Mouse (Mus musculus) MEL (cell line): Measurements from ENCODE around the gene Gzmm. TPM values are rescaled to one million over a fixed set of nuclear protein-coding genes. Genes with fewer than 3 reads are reported as not detected.

Experiments used
- DNase-seq: peaks from one replicate; pipeline ENCODE4 v3.0.0; 2011; ENCODE audit warnings: low read depth, low spot score
- H3K27ac ChIP-seq: 2 replicates; pipeline ENCODE4 v1.5.1; 2012; ENCODE audit warnings: low read depth, mild to moderate bottlenecking, control low read depth, low read length, moderate library complexity; ENCODE audit not compliant: control insufficient read depth
- H3K27me3 ChIP-seq, 2 experiments: fragments of 150-350 bp in 1 of 2; sonication (generic) in 1 of 2; 2 replicates each; pipeline ENCODE4 v1.6.1; 2012; ENCODE audit warnings: low read length in 2 of 2, mild to moderate bottlenecking in 2 of 2, improper control_type of control experiment in 1 of 2, moderate library complexity in 1 of 2; ENCODE audit not compliant: insufficient read depth in 2 of 2, control insufficient read depth in 1 of 2
- H3K36me3 ChIP-seq, 2 experiments: 2 replicates each; pipeline ENCODE4 v1.6.1; 2012 to 2014; ENCODE audit warnings: low read length in 2 of 2, improper control_type of control experiment in 1 of 2, inconsistent platforms in 1 of 2, mild to moderate bottlenecking in 1 of 2; ENCODE audit not compliant: insufficient read depth in 2 of 2, control insufficient read depth in 1 of 2
- H3K4me1 ChIP-seq, 2 experiments: fragments of 150-350 bp in 1 of 2; sonication (generic) in 1 of 2; 2 replicates each; pipeline ENCODE4 v1.6.1; 2012; ENCODE audit warnings: low read length in 2 of 2, improper control_type of control experiment in 1 of 2, mild to moderate bottlenecking in 1 of 2; ENCODE audit not compliant: insufficient read depth in 2 of 2, control insufficient read depth in 1 of 2
- H3K4me3 ChIP-seq, 2 experiments: fragments of 150-350 bp in 1 of 2; sonication (generic) in 1 of 2; 2 replicates each; pipeline ENCODE4 v1.5.1; 2012; ENCODE audit warnings: low read depth in 2 of 2, low read length in 2 of 2, mild to moderate bottlenecking in 2 of 2, moderate library complexity in 2 of 2, control low read depth in 1 of 2, improper control_type of control experiment in 1 of 2; ENCODE audit not compliant: control insufficient read depth in 1 of 2, insufficient read depth in 1 of 2
- H3K79me2 ChIP-seq: 2 replicates; pipeline ENCODE4 v1.6.1; 2012; ENCODE audit warnings: mild to moderate bottlenecking, low read length, moderate library complexity; ENCODE audit not compliant: control insufficient read depth, poor library complexity, insufficient read depth
- H3K9ac ChIP-seq: 2 replicates; pipeline ENCODE4 v1.6.1; 2012; ENCODE audit warnings: low read depth, mild to moderate bottlenecking, control low read depth, low read length, moderate library complexity; ENCODE audit not compliant: control insufficient read depth, poor library complexity, severe bottlenecking
- H3K9me3 ChIP-seq: fragments of 150-350 bp; sonication (generic); replicated peaks from 2 replicates; pipeline ENCODE4 v1.6.1; 2012; ENCODE audit warnings: mild to moderate bottlenecking, low read length, improper control_type of control experiment, moderate library complexity; ENCODE audit not compliant: insufficient read depth
- CHD1 ChIP-seq: IDR thresholded peaks from 2 replicates; pipeline ENCODE4 v1.6.1; 2012; ENCODE audit warnings: low read depth, mild to moderate bottlenecking, inconsistent platforms, low read length, improper control_type of control experiment
- CTCF ChIP-seq, 3 experiments: IDR thresholded peaks in 2 of 3; conservative IDR thresholded peaks in 1 of 3; 2 replicates each; pipeline ENCODE4 v1.5.1; 2011 to 2012; ENCODE audit warnings: low read length in 3 of 3, low read depth in 2 of 3, mild to moderate bottlenecking in 2 of 3, improper control_type of control experiment in 1 of 3, inconsistent platforms in 1 of 3, mixed read lengths in 1 of 3, moderate library complexity in 1 of 3; ENCODE audit not compliant: control insufficient read depth in 1 of 3, insufficient read depth in 1 of 3, poor library complexity in 1 of 3, severe bottlenecking in 1 of 3
- E2F4 ChIP-seq: IDR thresholded peaks from 2 replicates; pipeline ENCODE4 v1.6.1; 2011; ENCODE audit warnings: low read depth, low read length, improper control_type of control experiment, borderline replicate concordance
- ELF1 ChIP-seq: IDR thresholded peaks from 2 replicates; pipeline ENCODE4 v1.6.1; 2014; ENCODE audit warnings: low read depth, mild to moderate bottlenecking, inconsistent platforms, low read length, improper control_type of control experiment, moderate library complexity
- GABPA ChIP-seq: IDR thresholded peaks from 2 replicates; pipeline ENCODE4 v1.6.1; 2012; ENCODE audit warnings: low read depth, mild to moderate bottlenecking, inconsistent platforms, low read length, improper control_type of control experiment, moderate library complexity
- GATA1 ChIP-seq: IDR thresholded peaks from 2 replicates; pipeline ENCODE4 v1.6.1; 2011; ENCODE audit warnings: low read depth, low read length, improper control_type of control experiment
- HCFC1 ChIP-seq: IDR thresholded peaks from 2 replicates; pipeline ENCODE4 v1.6.1; 2012; ENCODE audit warnings: low read depth, mild to moderate bottlenecking, inconsistent platforms, low read length, improper control_type of control experiment, moderate library complexity
- KAT2A ChIP-seq: conservative IDR thresholded peaks from 2 replicates; pipeline ENCODE4 v1.6.1; 2012; ENCODE audit warnings: low read depth, low read length, improper control_type of control experiment, inconsistent platforms
- MAFK ChIP-seq: IDR thresholded peaks from 2 replicates; pipeline ENCODE4 v1.6.1; 2011; ENCODE audit warnings: low read depth, mild to moderate bottlenecking, low read length, improper control_type of control experiment, borderline replicate concordance
- MAX ChIP-seq: IDR thresholded peaks from 2 replicates; pipeline ENCODE4 v1.6.1; 2011; ENCODE audit warnings: low read length, improper control_type of control experiment
- MAZ ChIP-seq: IDR thresholded peaks from 2 replicates; pipeline ENCODE4 v1.6.1; 2012; ENCODE audit warnings: low read depth, mild to moderate bottlenecking, inconsistent platforms, low read length, improper control_type of control experiment
- MEF2A ChIP-seq: IDR thresholded peaks from 2 replicates; pipeline ENCODE4 v1.6.1; 2014; ENCODE audit warnings: low read depth, mild to moderate bottlenecking, inconsistent platforms, low read length, improper control_type of control experiment; ENCODE audit not compliant: poor library complexity, insufficient replicate concordance, severe bottlenecking; ENCODE audit errors: extremely low read depth
- MXI1 ChIP-seq: IDR thresholded peaks from 2 replicates; pipeline ENCODE4 v1.6.1; 2011; ENCODE audit warnings: mild to moderate bottlenecking, low read depth, low read length, improper control_type of control experiment
- MYB ChIP-seq: IDR thresholded peaks from 2 replicates; pipeline ENCODE4 v1.6.1; 2011; ENCODE audit warnings: mild to moderate bottlenecking, low read depth, low read length, improper control_type of control experiment
- MYC ChIP-seq: IDR thresholded peaks from 2 replicates; pipeline ENCODE4 v1.6.1; 2011; ENCODE audit warnings: low read depth, mild to moderate bottlenecking, low read length, improper control_type of control experiment, moderate library complexity
- NELFE ChIP-seq: IDR thresholded peaks from 2 replicates; pipeline ENCODE4 v1.6.1; 2011; ENCODE audit warnings: low read depth, low read length, improper control_type of control experiment
- POLR2A ChIP-seq, 2 experiments: IDR thresholded peaks; 2 replicates each; pipeline ENCODE4 v1.6.1; 2011 to 2012; ENCODE audit warnings: low read length in 2 of 2, mild to moderate bottlenecking in 2 of 2, control low read depth in 1 of 2, improper control_type of control experiment in 1 of 2, low read depth in 1 of 2, moderate library complexity in 1 of 2; ENCODE audit not compliant: control insufficient read depth in 1 of 2, insufficient read depth in 1 of 2, poor library complexity in 1 of 2
- POLR2AphosphoS2 ChIP-seq: IDR thresholded peaks from 2 replicates; pipeline ENCODE4 v1.6.1; 2011; ENCODE audit warnings: low read length, improper control_type of control experiment
- POLR2AphosphoS5 ChIP-seq: IDR thresholded peaks from 2 replicates; pipeline ENCODE4 v1.6.1; 2012; ENCODE audit warnings: low read depth, borderline replicate concordance, mild to moderate bottlenecking, inconsistent platforms, low read length, moderate library complexity, mixed read lengths
- RCOR1 ChIP-seq: IDR thresholded peaks from 2 replicates; pipeline ENCODE4 v1.6.1; 2012; ENCODE audit warnings: low read depth, mild to moderate bottlenecking, inconsistent platforms, low read length, improper control_type of control experiment
- SMC3 ChIP-seq: IDR thresholded peaks from 2 replicates; pipeline ENCODE4 v1.6.1; 2011; ENCODE audit warnings: low read depth, low read length, improper control_type of control experiment
- TAL1 ChIP-seq: IDR thresholded peaks from 2 replicates; pipeline ENCODE4 v1.6.1; 2012; ENCODE audit warnings: mild to moderate bottlenecking, inconsistent platforms, low read length, moderate library complexity, mixed read lengths
- TBP ChIP-seq: IDR thresholded peaks from 2 replicates; pipeline ENCODE4 v1.8.0; 2011; ENCODE audit warnings: low read depth, low read length, improper control_type of control experiment
- TCF12 ChIP-seq: IDR thresholded peaks from 2 replicates; pipeline ENCODE4 v1.6.1; 2014; ENCODE audit warnings: low read depth, mild to moderate bottlenecking, inconsistent platforms, low read length, improper control_type of control experiment, moderate library complexity
- UBTF ChIP-seq: IDR thresholded peaks from 2 replicates; pipeline ENCODE4 v1.6.1; 2012; ENCODE audit warnings: low read depth, mild to moderate bottlenecking, inconsistent platforms, low read length, improper control_type of control experiment, moderate library complexity, borderline replicate concordance; ENCODE audit not compliant: insufficient read depth
- USF2 ChIP-seq, 2 experiments: IDR thresholded peaks; 2 replicates each; pipeline ENCODE4 v1.6.1; 2011 to 2012; ENCODE audit warnings: improper control_type of control experiment in 2 of 2, low read length in 2 of 2, borderline replicate concordance in 1 of 2, inconsistent platforms in 1 of 2, low read depth in 1 of 2, mild to moderate bottlenecking in 1 of 2; ENCODE audit not compliant: insufficient read depth in 1 of 2
- ZC3H11A ChIP-seq: IDR thresholded peaks from 2 replicates; pipeline ENCODE4 v1.6.1; 2012; ENCODE audit warnings: low read depth, mild to moderate bottlenecking, inconsistent platforms, low read length, improper control_type of control experiment
- ZKSCAN1 ChIP-seq: IDR thresholded peaks from 2 replicates; pipeline ENCODE4 v1.6.1; 2012; ENCODE audit warnings: low read depth, mild to moderate bottlenecking, inconsistent platforms, low read length, improper control_type of control experiment, moderate library complexity
- ZMIZ1 ChIP-seq: IDR thresholded peaks from 2 replicates; pipeline ENCODE4 v1.6.1; 2012; ENCODE audit warnings: low read depth, mild to moderate bottlenecking, inconsistent platforms, low read length, improper control_type of control experiment, moderate library complexity
- ZNF384 ChIP-seq: IDR thresholded peaks from 2 replicates; pipeline ENCODE4 v1.6.1; 2012; ENCODE audit warnings: low read depth, mild to moderate bottlenecking, inconsistent platforms, low read length, improper control_type of control experiment
- polyA plus RNA-seq, 2 experiments: library from polyadenylated mRNA; stranded (reverse) in 1 of 2; unstranded in 1 of 2; fragments of >175 nt in 1 of 2; fragments of >200 nt in 1 of 2; gene quantifications; 2 replicates each; pipeline versions ENCODE4 v1.2.1 to v1.2.4; 2012; ENCODE audit warnings: low replicate concordance in 2 of 2, low read depth in 1 of 2; ENCODE audit not compliant: insufficient read length in 2 of 2, insufficient read depth in 1 of 2, missing spikeins in 1 of 2
- total RNA-seq: library from RNA; depleted of rRNA; stranded (reverse); fragments of 300-350 nt; gene quantifications from 2 replicates; pipeline ENCODE4 v1.2.3, GENCODE M21; 2012

Gzmm gene
- total and polyA plus RNA-seq, 3 experiments = 2.3 to 2.5 TPM; not detected in 1

DNA sequence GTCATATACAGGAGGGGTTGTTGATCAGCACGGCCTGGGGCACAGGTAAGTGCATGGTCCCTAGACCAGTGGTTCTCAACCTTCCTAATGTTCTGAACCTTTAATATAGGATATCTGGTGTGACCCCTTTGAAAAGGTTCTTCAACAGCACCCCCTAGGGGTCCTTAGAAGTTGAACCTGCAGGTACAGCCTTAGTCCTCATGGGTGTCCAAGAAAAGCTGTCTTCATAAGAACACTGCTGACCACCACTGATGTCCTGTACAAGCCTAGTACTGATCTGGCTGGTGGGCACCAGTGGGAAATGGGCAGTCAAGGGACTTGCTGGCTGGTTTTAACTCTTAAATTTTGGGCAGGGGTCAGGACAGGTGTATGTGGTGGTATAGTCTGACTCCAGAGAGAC is 23.2 kb downstream of the Gzmm start:
- no peak overlapping the region for H3K27ac ChIP-seq
- DNase-seq = peak; percentile 72

DNA sequence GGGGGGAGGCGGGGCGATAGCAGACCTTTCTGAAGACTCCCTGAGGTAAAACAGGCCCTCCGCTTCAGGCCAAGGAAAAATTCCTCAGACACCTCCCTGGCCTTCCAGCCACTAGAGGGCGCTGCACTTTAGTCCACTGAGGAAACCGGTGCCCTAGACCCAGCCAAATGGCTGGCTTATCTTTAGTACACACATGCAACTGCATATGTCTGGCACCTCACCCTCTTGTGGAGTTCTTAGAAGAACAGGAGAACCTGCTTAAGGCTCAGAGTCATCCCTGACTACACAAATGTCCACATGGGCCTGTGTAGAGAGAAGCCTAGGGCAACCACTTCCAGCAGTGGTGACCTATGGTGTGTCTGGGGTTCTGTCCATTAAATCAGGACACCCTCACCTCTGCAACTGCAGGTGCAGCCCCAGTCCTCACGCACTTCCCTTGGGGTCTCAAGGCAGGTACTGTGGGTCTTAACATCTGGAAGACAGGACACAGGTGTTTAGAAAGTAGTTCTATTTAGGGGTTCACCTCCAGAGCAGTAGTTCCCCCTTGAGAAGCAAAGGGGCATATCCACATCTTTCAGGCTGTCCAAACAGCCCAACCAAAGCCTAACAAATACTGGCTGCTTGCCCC is 23.8 kb downstream of the Gzmm start:
- Histone ChIP-seq H3K27ac (0 out of 2 replicates have a peak overlapping the region, but pooled peaks have one; percentile 22), H3K4me3 (no peak overlapping the region), H3K79me2 (peaks cover 8% of the 10 kb centered on the region), H3K36me3 (peaks cover 0 to 6% of the 10 kb centered on the region in 2 experiments; a peak in 2 of 4 replicates), H3K9me3 (no peaks in the 10 kb centered on the region), H3K9ac (no peak overlapping the region), H3K27me3 (no peaks in the 10 kb centered on the region), H3K4me1 (peaks cover 0 to 9% of the 10 kb centered on the region in 2 experiments; a peak in 2 of 4 replicates)
- peak; percentile 93 for DNase-seq
- TF ChIP-seq ZKSCAN1 (no peak), RCOR1 (no peak), SMC3 (peak; percentile 41), NELFE (no peak), POLR2AphosphoS2 (peak; percentile 97), KAT2A (no peak), GABPA (no peak), ZC3H11A (no peak), GATA1 (peak; percentile 82), MAZ (no peak), MYC (peak; percentile 68; the same call in 1 of the 2 replicates), TCF12 (peak; percentile 86), MAX (no peak), USF2 (IDR thresholded peaks at IDR 0.05; ENCODE audit: borderline replicate concordance in 1 of 2, insufficient read depth in 1 of 2, low read depth in 1 of 2, low read length in 2 of 2) (no peak), ZMIZ1 (peak; percentile 77), TBP (no peak), POLR2AphosphoS5 (0 out of 2 replicates have a peak, but pooled peaks have one; percentile 20), MEF2A (no peak), MXI1 (peak; percentile 71), E2F4 (no peak), HCFC1 (peak; percentile 61; the same call in 1 of the 2 replicates), POLR2A (IDR thresholded peaks at IDR 0.05; ENCODE audit: control insufficient read depth in 1 of 2, insufficient read depth in 1 of 2, low read depth in 1 of 2, low read length in 2 of 2, poor library complexity in 1 of 2) (peak in 1 of 2 experiments; percentile 42; a peak in 2 of 4 replicates), TAL1 (peak; percentile 97), MYB (no peak), ELF1 (no peak), ZNF384 (no peak), MAFK (no peak), CHD1 (no peak), UBTF (no peak)

More for the DNA sequence above, 23.2 kb downstream of the Gzmm start:
- H3K36me3 ChIP-seq = peaks cover 0 to 6% of the 10 kb centered on the region in 2 experiments; a peak in 2 of 4 replicates
- H3K27me3 ChIP-seq = no peaks in the 10 kb centered on the region
- H3K79me2 ChIP-seq = peaks cover 13% of the 10 kb centered on the region
- H3K4me3 ChIP-seq = no peak overlapping the region
- H3K9ac ChIP-seq = no peak overlapping the region
- TF ChIP-seq MXI1 (no peak), CTCF (IDR thresholded peaks at IDR 0.05 in 2 of 3, conservative IDR thresholded peaks at IDR 0.05 in 1 of 3; ENCODE audit: control insufficient read depth in 1 of 3, insufficient read depth in 1 of 3, low read depth in 2 of 3, low read length in 3 of 3, poor library complexity in 1 of 3, severe bottlenecking in 1 of 3) (peak; percentile 22 to 64 (median 61); a peak in 5 of 6 replicates)
- no peaks in the 10 kb centered on the region for H3K9me3 ChIP-seq
- peaks cover 0 to 9% of the 10 kb centered on the region in 2 experiments; a peak in 2 of 4 replicates for H3K4me1 ChIP-seq
